Mouse (Mus musculus) monocyte, adult 5-6 weeks (primary cell): ENCODE results near the gene Ppp1r27. TPM values are rescaled to one million over a fixed set of nuclear protein-coding genes. Genes with fewer than 3 reads are reported as not detected.
A peak's percentile ranks its signal among the peaks of the same experiment; 100 is the strongest.
"Not testable (repeated sequence)": the region's sequence is repeated elsewhere in the genome, so short reads cannot be mapped to it uniquely, and the experiment has no call there.

Experiments
- ATAC-seq: fragments of 153-309, 156-312 bp; replicated peaks from 2 replicates; pipeline ENCODE4 v1.8.0; 2017; ENCODE audit warnings: mild to moderate bottlenecking; ENCODE audit not compliant: low TSS enrichment, insufficient number of reproducible peaks, severe bottlenecking, poor library complexity, low FRiP score
- total RNA-seq: library from RNA; stranded (forward); fragments of 200-1000, 200-491, 200-594 nt; gene quantifications from 3 replicates; pipeline ENCODE4 v1.2.3, GENCODE M21; 2017

Gene Ppp1r27
- total RNA-seq, 1 experiment from 2014 or later: not detected

- ATAC-seq: no peak
These were observed 26.5 kb upstream of the Ppp1r27 start for GRCm38 (mm10) chr11:120577211-120578023.

- ATAC-seq: no peak
These were observed 25.5 kb upstream of the Ppp1r27 start for GRCm38 (mm10) chr11:120576365-120576981.

- no peak for ATAC-seq
These were observed 25.0 kb upstream of the Ppp1r27 start for GRCm38 (mm10) chr11:120575940-120576339.

GRCm38 (mm10) chr11:120575046-120575445, 24.1 kb upstream of the Ppp1r27 start:
- ATAC-seq: no peak

GRCm38 (mm10) chr11:120574278-120574600, 23.3 kb upstream of the Ppp1r27 start:
- ATAC-seq: no peak

GRCm38 (mm10) chr11:120573585-120574277, 22.8 kb upstream of the Ppp1r27 start:
- no peak; the same call in 1 of the 2 replicates for ATAC-seq

GRCm38 (mm10) chr11:120572752-120573584, 22.0 kb upstream of the Ppp1r27 start, which contains the start of gene P4hb:
Gene P4hb (minus strand): TSS chr11:120573253.
- ATAC-seq: peak; percentile 80

- no peak for ATAC-seq
These were observed 21.5 kb upstream of the Ppp1r27 start for GRCm38 (mm10) chr11:120572417-120572751.

GRCm38 (mm10) chr11:120571754-120572416, 21.0 kb upstream of the Ppp1r27 start:
- no peak for ATAC-seq

- no peak for ATAC-seq
These were observed 20.2 kb upstream of the Ppp1r27 start for GRCm38 (mm10) chr11:120571122-120571521.

- no peak for ATAC-seq
These were observed 17.4 kb upstream of the Ppp1r27 start for GRCm38 (mm10) chr11:120568324-120568723.

GRCm38 (mm10) chr11:120565114-120565513, 14.2 kb upstream of the Ppp1r27 start:
- ATAC-seq: no peak

GRCm38 (mm10) chr11:120562949-120563348, 12.0 kb upstream of the Ppp1r27 start:
- ATAC-seq: no peak

GRCm38 (mm10) chr11:120560952-120561728, 10.2 kb upstream of the Ppp1r27 start:
- no peak for ATAC-seq

GRCm38 (mm10) chr11:120558843-120559242, 7.9 kb upstream of the Ppp1r27 start:
- ATAC-seq: not testable (repeated sequence)

GRCm38 (mm10) chr11:120555260-120555659, 4.3 kb upstream of the Ppp1r27 start:
- no peak for ATAC-seq

- no peak for ATAC-seq
These were observed 3.9 kb upstream of the Ppp1r27 start for GRCm38 (mm10) chr11:120554834-120555233.

- no peak for ATAC-seq
These were observed 1.8 kb upstream of the Ppp1r27 start for GRCm38 (mm10) chr11:120552736-120553135.
